Mouse (Mus musculus): Measurements from ENCODE around the gene Slc31a1. TPM values are rescaled to one million over a fixed set of nuclear protein-coding genes. Genes with fewer than 3 reads are reported as not detected.

Slc31a1 gene
- total and polyA plus RNA-seq, 2 experiments from 2014 or later = 15.0 to 30.9 TPM

GRCm38 (mm10) chr4:62367586-62367985, 7.1 kb downstream of the Slc31a1 start:
- Histone ChIP-seq H3K9ac (replicated peaks; ENCODE audit: low read length, poor library complexity, severe bottlenecking) (no peak overlapping the region), H3K27ac (ENCODE audit: low read depth, low read length) (no peak overlapping the region), H3K36me3 (ENCODE audit: insufficient read depth, low read length) (no peaks in the 10 kb centered on the region), H3K4me2 (ENCODE audit: low read depth, low read length, poor library complexity, severe bottlenecking) (no peak overlapping the region), H3K4me1 (ENCODE audit: insufficient read depth, low read length) (no peaks in the 10 kb centered on the region), H3K4me3 (ENCODE audit: low read depth, low read length) (no peak overlapping the region), H3K9me3 (ENCODE audit: low read length) (no peaks in the 10 kb centered on the region), H3K27me3 (ENCODE audit: insufficient read depth, low read length) (no peaks in the 10 kb centered on the region)
- no peak for TF ChIP-seq CTCF (IDR thresholded peaks at IDR 0.05)
- DNase-seq (ENCODE audit: low spot score) (no peak), ATAC-seq (ENCODE audit: low FRiP score) (no peak)
- 90% methylated on average over 6 of the region's 6 CpGs for WGBS

- Histone ChIP-seq H3K36me3 (ENCODE audit: insufficient read depth, low read length) (no peaks in the 10 kb centered on the region), H3K4me1 (ENCODE audit: insufficient read depth, low read length) (no peaks in the 10 kb centered on the region), H3K4me2 (ENCODE audit: low read depth, low read length, poor library complexity, severe bottlenecking) (no peak overlapping the region), H3K27ac (ENCODE audit: low read depth, low read length) (no peak overlapping the region), H3K9ac (replicated peaks; ENCODE audit: low read length, poor library complexity, severe bottlenecking) (no peak overlapping the region), H3K4me3 (ENCODE audit: low read depth, low read length) (no peak overlapping the region), H3K9me3 (ENCODE audit: low read length) (no peaks in the 10 kb centered on the region), H3K27me3 (ENCODE audit: insufficient read depth, low read length) (no peaks in the 10 kb centered on the region)
- ATAC-seq (ENCODE audit: low FRiP score) = no peak
- WGBS = 88% methylated on average over 3 of the region's 3 CpGs
- no peak for TF ChIP-seq CTCF (IDR thresholded peaks at IDR 0.05)
- DNase-seq (ENCODE audit: low spot score) = no peak
Observed at GRCm38 (mm10) chr4:62369091-62369490, 8.6 kb downstream of the Slc31a1 start.

GRCm38 (mm10) chr4:62372410-62372809, 11.9 kb downstream of the Slc31a1 start:
- H3K4me3 ChIP-seq (ENCODE audit: low read depth, low read length) = no peak overlapping the region
- no peak overlapping the region for H3K27ac ChIP-seq (ENCODE audit: low read depth, low read length)
- no peak overlapping the region for H3K4me2 ChIP-seq (ENCODE audit: low read depth, low read length, poor library complexity, severe bottlenecking)
- H3K4me1 ChIP-seq (ENCODE audit: insufficient read depth, low read length) = no peaks in the 10 kb centered on the region
- 19% methylated on average over 1 of the region's 1 CpGs for WGBS
- H3K9me3 ChIP-seq (ENCODE audit: low read length) = no peaks in the 10 kb centered on the region
- no peaks in the 10 kb centered on the region for H3K27me3 ChIP-seq (ENCODE audit: insufficient read depth, low read length)
- TF ChIP-seq CTCF (IDR thresholded peaks at IDR 0.05) = no peak
- ATAC-seq (ENCODE audit: low FRiP score) = no peak
- no peaks in the 10 kb centered on the region for H3K36me3 ChIP-seq (ENCODE audit: insufficient read depth, low read length)
- no peak overlapping the region for H3K9ac ChIP-seq (replicated peaks; ENCODE audit: low read length, poor library complexity, severe bottlenecking)
- DNase-seq (ENCODE audit: low spot score) = no peak

GRCm38 (mm10) chr4:62372818-62373520, 12.4 kb downstream of the Slc31a1 start:
- Histone ChIP-seq H3K4me3 (ENCODE audit: low read depth, low read length) (no peak overlapping the region), H3K27me3 (ENCODE audit: insufficient read depth, low read length) (no peaks in the 10 kb centered on the region), H3K27ac (ENCODE audit: low read depth, low read length) (no peak overlapping the region), H3K9me3 (ENCODE audit: low read length) (no peaks in the 10 kb centered on the region), H3K36me3 (ENCODE audit: insufficient read depth, low read length) (no peaks in the 10 kb centered on the region), H3K4me2 (ENCODE audit: low read depth, low read length, poor library complexity, severe bottlenecking) (no peak overlapping the region), H3K9ac (replicated peaks; ENCODE audit: low read length, poor library complexity, severe bottlenecking) (no peak overlapping the region), H3K4me1 (ENCODE audit: insufficient read depth, low read length) (no peaks in the 10 kb centered on the region)
- TF ChIP-seq CTCF (IDR thresholded peaks at IDR 0.05) = no peak
- WGBS = 84% methylated on average over 9 of the region's 9 CpGs
- DNase-seq (ENCODE audit: low spot score) (no peak), ATAC-seq (ENCODE audit: low FRiP score) (no peak)

GRCm38 (mm10) chr4:62373668-62374067, 13.1 kb downstream of the Slc31a1 start:
- 88% methylated on average over 7 of the region's 7 CpGs for WGBS

GRCm38 (mm10) chr4:62374342-62374741, 13.8 kb downstream of the Slc31a1 start:
- DNase-seq (ENCODE audit: low spot score) (no peak), ATAC-seq (ENCODE audit: low FRiP score) (no peak)
- no peak for TF ChIP-seq CTCF (IDR thresholded peaks at IDR 0.05)
- Histone ChIP-seq H3K9ac (replicated peaks; ENCODE audit: low read length, poor library complexity, severe bottlenecking) (no peak overlapping the region), H3K9me3 (ENCODE audit: low read length) (no peaks in the 10 kb centered on the region), H3K4me2 (ENCODE audit: low read depth, low read length, poor library complexity, severe bottlenecking) (no peak overlapping the region), H3K27me3 (ENCODE audit: insufficient read depth, low read length) (no peaks in the 10 kb centered on the region), H3K27ac (ENCODE audit: low read depth, low read length) (no peak overlapping the region), H3K4me3 (ENCODE audit: low read depth, low read length) (no peak overlapping the region), H3K4me1 (ENCODE audit: insufficient read depth, low read length) (no peaks in the 10 kb centered on the region), H3K36me3 (ENCODE audit: insufficient read depth, low read length) (no peaks in the 10 kb centered on the region)
- WGBS = 77% methylated on average over 4 of the region's 4 CpGs

More at GRCm38 (mm10) chr4:62373668-62374067, 13.1 kb downstream of the Slc31a1 start:
- no peak overlapping the region for H3K4me3 ChIP-seq (ENCODE audit: low read depth, low read length)
- H3K4me1 ChIP-seq (ENCODE audit: insufficient read depth, low read length) = no peaks in the 10 kb centered on the region
- no peak for TF ChIP-seq CTCF (IDR thresholded peaks at IDR 0.05)
- no peak for ATAC-seq (ENCODE audit: low FRiP score)
- no peak overlapping the region for H3K4me2 ChIP-seq (ENCODE audit: low read depth, low read length, poor library complexity, severe bottlenecking)
- no peaks in the 10 kb centered on the region for H3K36me3 ChIP-seq (ENCODE audit: insufficient read depth, low read length)
- H3K27ac ChIP-seq (ENCODE audit: low read depth, low read length) = no peak overlapping the region
- DNase-seq (ENCODE audit: low spot score) = no peak
- H3K9ac ChIP-seq (replicated peaks; ENCODE audit: low read length, poor library complexity, severe bottlenecking) = no peak overlapping the region
- H3K9me3 ChIP-seq (ENCODE audit: low read length) = no peaks in the 10 kb centered on the region
- H3K27me3 ChIP-seq (ENCODE audit: insufficient read depth, low read length) = no peaks in the 10 kb centered on the region
